Mouse (Mus musculus): ENCODE results near the gene Kiss1r. TPM values are rescaled to one million over a fixed set of nuclear protein-coding genes. Genes with fewer than 3 reads are reported as not detected.

Kiss1r gene
- polyA plus RNA-seq, 1 experiment from 2014 or later = 0.45 TPM

DNA sequence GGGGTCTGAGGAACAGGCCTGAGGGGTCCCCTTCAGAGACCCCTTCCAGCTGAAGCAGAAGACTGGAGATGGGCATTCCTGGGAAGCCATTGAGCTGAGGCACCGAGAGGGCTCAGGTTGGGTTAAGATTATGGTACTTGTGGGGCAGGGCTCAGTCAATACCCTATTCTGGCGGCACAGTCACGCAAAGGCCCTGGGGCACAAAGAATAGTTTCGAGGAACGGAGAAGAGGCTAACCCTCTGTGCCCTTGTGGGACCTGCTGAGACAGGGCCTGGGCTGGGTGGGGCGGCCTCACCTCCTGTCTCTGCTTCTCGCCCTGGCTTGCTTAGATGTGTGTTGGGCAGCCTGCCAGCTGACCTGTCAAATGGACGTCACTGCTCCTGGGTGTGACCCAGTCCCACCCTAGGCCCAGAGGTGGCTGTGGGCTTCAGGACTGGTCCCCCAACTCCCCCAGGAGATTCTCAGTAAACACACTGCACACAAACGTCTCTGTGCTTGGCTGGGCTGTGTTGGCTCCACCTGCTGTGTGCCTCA, 16.4 kb downstream of the Kiss1r start:
- 50% methylated on average over 9 of the region's 9 CpGs for WGBS
- Histone ChIP-seq H3K9ac (peak overlapping the region; percentile 46), H3K4me2 (peak overlapping the region; percentile 49), H3K27me3 (replicated peaks) (no peaks in the 10 kb centered on the region), H3K9me3 (replicated peaks) (no peaks in the 10 kb centered on the region), H3K27ac (ENCODE audit: poor library complexity, severe bottlenecking) (peak overlapping the region; percentile 75), H3K36me3 (peaks cover 53% of the 10 kb centered on the region), H3K4me1 (replicated peaks) (peaks cover 96% of the 10 kb centered on the region), H3K4me3 (0 out of 2 replicates have a peak overlapping the region, but pooled peaks have one; percentile 4)
- no peak for ATAC-seq (ENCODE audit: insufficient number of reproducible peaks, low FRiP score)

DNA sequence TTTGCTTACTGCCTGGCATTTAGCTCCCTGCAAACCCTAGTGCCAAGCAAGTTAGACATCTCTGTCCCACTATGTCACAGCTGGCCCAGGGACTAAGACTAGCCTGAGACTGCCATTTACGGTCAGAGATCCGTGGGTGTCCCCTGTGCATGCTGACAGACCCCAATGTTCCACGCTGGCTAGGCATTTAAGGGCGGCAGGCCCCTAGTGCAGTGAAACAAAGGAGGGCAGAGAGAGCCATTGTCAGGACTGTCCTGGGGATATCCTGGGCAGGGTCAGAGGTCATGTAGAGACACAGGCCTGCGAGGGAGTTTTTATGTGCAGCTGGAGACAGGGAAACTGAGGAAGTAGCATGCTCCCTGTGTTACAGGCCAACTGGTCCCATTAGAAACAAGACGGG, 17.1 kb downstream of the Kiss1r start:
- Histone ChIP-seq H3K27me3 (replicated peaks) (no peaks in the 10 kb centered on the region), H3K4me2 (0 out of 2 replicates have a peak overlapping the region, but pooled peaks have one; percentile 49), H3K9me3 (replicated peaks) (no peaks in the 10 kb centered on the region), H3K27ac (ENCODE audit: poor library complexity, severe bottlenecking) (peak overlapping the region; percentile 75; the same call in 1 of the 2 replicates), H3K4me1 (replicated peaks) (peaks cover 97% of the 10 kb centered on the region), H3K4me3 (no peak overlapping the region), H3K36me3 (peaks cover 55% of the 10 kb centered on the region), H3K9ac (0 out of 2 replicates have a peak overlapping the region, but pooled peaks have one; percentile 46)
- no peak for ATAC-seq (ENCODE audit: insufficient number of reproducible peaks, low FRiP score)
- 75% methylated on average over 6 of the region's 6 CpGs for WGBS

DNA sequence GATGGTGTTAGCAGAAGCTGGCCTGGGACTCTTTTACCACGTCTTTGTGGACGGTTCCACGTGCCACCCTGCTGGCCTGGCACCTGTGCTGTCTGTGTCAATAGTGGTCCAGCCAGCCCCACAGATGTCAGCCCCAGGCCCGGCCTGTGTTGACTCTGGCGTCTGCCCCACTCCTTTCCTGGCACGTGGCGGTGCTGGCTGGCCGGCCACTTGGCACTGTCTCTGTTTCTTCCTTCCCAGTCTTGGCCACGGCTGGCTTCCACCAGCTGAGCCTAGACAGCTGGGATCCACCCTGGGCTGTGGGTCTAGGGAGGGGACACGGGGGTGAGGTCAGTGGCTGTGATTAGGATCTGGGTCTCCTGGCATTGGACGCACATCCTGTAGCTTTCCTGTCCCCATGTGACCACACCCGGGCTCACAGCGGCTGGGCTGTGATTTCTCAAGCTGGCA, 17.5 kb downstream of the Kiss1r start:
- 58% methylated on average over 13 of the region's 13 CpGs for WGBS
- no peak overlapping the region for H3K4me3 ChIP-seq
- peaks cover 59% of the 10 kb centered on the region for H3K36me3 ChIP-seq
- H3K4me2 ChIP-seq = no peak overlapping the region
- H3K27ac ChIP-seq (ENCODE audit: poor library complexity, severe bottlenecking) = 0 out of 2 replicates have a peak overlapping the region, but pooled peaks have one; percentile 3
- no peaks in the 10 kb centered on the region for H3K9me3 ChIP-seq (replicated peaks)
- H3K9ac ChIP-seq = no peak overlapping the region
- peaks cover 96% of the 10 kb centered on the region for H3K4me1 ChIP-seq (replicated peaks)
- no peaks in the 10 kb centered on the region for H3K27me3 ChIP-seq (replicated peaks)
- ATAC-seq (ENCODE audit: insufficient number of reproducible peaks, low FRiP score) = peak; percentile 51

DNA sequence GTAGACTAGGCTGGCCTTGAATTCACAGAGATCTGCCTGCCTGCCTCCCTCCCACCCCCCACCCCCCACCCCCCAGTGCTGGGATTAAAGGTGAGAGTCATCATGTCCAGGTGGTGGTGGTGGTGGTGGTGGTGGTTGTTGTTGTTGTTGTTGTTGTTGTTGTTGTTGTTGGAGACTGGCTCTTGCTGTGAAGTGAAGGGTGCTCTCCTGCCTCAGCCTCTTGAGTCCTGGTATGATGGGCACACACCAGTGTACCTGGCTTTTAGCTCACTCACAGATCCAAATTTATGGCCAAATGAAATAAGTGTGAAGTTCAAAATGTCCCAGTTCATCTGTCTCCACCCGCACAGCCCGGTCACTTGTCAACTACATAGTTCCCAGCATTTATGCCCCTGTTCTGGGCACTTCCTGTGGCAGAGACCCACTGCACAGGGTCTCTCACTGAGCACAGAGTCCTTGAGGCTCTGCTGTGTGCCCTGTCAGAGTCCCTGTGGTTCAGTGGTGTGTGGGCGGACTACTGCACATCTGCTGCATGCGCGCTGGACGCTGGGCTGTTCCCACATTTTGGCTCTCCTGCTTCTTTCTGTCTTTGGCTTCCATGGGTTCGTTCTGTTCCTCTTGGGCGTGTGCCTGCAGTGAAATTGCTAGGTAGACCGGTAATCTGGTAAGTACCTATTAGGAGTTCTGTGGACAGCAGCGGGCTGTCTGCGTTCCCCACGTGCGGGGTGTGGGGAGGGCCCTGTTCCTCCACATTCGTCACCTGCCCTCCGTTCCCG, 18.2 kb downstream of the Kiss1r start:
- 92% methylated on average over 16 of the region's 16 CpGs for WGBS
- Histone ChIP-seq H3K4me2 (no peak overlapping the region), H3K27ac (ENCODE audit: poor library complexity, severe bottlenecking) (0 out of 2 replicates have a peak overlapping the region, but pooled peaks have one; percentile 3), H3K9me3 (replicated peaks) (no peaks in the 10 kb centered on the region), H3K4me1 (replicated peaks) (peaks cover 96% of the 10 kb centered on the region), H3K4me3 (no peak overlapping the region), H3K9ac (no peak overlapping the region), H3K27me3 (replicated peaks) (no peaks in the 10 kb centered on the region), H3K36me3 (peaks cover 63% of the 10 kb centered on the region)
- ATAC-seq (ENCODE audit: insufficient number of reproducible peaks, low FRiP score) = no peak

DNA sequence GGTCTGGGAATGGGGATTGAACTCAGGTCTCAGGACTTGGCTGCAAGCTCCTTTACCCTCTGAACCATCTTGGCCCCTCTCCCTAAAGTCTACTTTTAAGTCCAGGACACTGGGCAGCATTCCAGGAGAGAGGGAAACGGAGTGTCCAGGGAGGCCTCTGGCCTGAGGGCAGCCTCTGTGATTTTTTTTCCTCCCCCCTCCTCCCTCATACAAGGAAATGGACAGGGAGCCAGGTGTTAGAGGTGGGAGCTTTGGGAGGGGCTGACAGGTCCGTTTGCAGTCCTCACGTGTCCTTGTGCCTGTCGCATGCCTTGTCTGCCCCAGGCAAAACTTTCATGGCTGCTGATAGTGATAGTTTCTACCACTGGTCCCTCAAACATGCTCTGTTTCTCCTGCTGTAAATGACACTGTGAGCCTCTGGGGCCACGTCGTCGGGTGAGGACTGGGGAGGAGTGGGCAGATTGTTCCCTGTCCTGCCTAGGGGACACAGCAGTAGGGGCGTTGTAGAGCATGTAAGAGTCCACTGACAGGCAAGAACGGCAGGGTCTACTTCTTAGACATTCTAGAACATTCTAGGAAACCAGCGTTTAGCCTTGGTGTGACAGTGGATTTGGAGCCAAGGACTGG, 19.6 kb downstream of the Kiss1r start:
- WGBS = 47% methylated on average over 10 of the region's 10 CpGs
- ATAC-seq (ENCODE audit: insufficient number of reproducible peaks, low FRiP score) = no peak

DNA sequence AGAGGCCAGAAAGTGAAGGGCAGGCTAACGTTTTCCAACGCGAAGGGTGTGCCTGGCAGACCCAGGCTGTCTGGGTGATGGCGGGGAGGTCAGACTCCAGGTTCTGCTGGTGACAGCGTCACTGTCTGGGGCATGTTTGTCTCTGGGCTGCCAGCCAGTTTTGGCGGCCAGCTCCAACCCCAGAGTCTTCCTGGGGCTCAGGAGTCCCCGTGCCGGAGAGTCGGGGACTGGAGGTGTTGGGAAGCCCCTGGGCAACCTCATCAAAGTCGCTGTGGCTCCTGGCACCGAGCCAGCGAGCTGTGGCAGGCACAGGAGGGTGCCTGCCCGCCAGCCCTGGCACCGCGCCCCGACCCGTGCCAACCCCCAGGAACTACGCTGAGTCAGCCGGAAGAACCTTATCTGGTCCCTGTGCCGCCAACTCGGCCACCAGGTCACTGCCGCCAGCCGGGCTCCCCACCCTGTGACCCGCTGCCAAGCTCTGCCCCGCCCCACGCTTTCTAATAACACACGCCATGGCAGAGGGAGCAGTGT, 20.2 kb downstream of the Kiss1r start:
- H3K27ac ChIP-seq (ENCODE audit: poor library complexity, severe bottlenecking) = peak overlapping the region; percentile 73
- 49% methylated on average over 27 of the region's 27 CpGs for WGBS
- H3K4me2 ChIP-seq = peak overlapping the region; percentile 43
- no peaks in the 10 kb centered on the region for H3K27me3 ChIP-seq (replicated peaks)
- no peaks in the 10 kb centered on the region for H3K9me3 ChIP-seq (replicated peaks)
- ATAC-seq (ENCODE audit: insufficient number of reproducible peaks, low FRiP score) = peak; percentile 58
- peak overlapping the region; percentile 13; the same call in 1 of the 2 replicates for H3K9ac ChIP-seq
- H3K4me1 ChIP-seq (replicated peaks) = peaks cover 91% of the 10 kb centered on the region
- H3K36me3 ChIP-seq = peaks cover 55% of the 10 kb centered on the region
- H3K4me3 ChIP-seq = peak overlapping the region; percentile 5; the same call in 1 of the 2 replicates

More for the DNA sequence above, 19.6 kb downstream of the Kiss1r start:
- no peaks in the 10 kb centered on the region for H3K9me3 ChIP-seq (replicated peaks)
- peak overlapping the region; percentile 73 for H3K27ac ChIP-seq (ENCODE audit: poor library complexity, severe bottlenecking)
- peak overlapping the region; percentile 43 for H3K4me2 ChIP-seq
- 0 out of 2 replicates have a peak overlapping the region, but pooled peaks have one; percentile 13 for H3K9ac ChIP-seq
- peaks cover 58% of the 10 kb centered on the region for H3K36me3 ChIP-seq
- H3K27me3 ChIP-seq (replicated peaks) = no peaks in the 10 kb centered on the region
- peaks cover 97% of the 10 kb centered on the region for H3K4me1 ChIP-seq (replicated peaks)
- peak overlapping the region; percentile 5; the same call in 1 of the 2 replicates for H3K4me3 ChIP-seq

DNA sequence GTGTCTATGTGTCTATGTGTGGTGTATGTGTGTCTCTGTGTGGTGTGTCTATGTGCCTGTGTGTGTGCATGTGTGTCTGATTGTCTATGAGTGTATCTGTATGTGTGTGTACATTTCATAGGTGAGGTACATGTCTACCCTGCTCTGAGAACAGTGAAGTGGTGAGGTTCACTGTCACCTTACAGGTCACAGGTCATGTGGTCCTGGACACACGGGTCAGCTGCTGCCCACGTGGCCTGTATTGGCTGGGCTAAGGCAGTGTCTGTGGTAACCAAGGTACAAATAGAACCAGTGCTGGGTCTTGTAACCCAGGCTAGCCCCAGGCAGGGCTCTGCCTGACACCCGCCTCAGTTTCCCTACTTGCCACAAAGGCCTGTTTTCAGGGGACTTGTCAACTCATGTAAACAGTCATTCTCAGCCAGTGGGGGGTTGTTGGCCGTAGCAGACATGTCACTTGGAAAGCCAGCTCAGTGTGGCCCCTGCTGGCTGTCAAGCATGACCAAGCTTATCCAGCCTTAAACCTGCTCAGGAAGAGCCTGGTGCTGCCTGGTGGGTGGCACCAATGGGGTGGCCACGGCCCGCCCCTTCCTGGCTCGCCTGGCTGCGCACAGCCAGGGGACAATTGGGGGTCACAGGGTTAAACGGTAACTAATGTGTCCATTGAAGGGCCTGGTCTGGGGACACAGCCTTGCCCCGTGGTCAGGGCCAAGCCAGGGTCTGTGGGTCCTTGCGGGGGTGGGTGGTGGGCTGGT, 21.2 kb downstream of the Kiss1r start:
- Histone ChIP-seq H3K4me3 (no peak overlapping the region), H3K4me1 (replicated peaks) (peaks cover 81% of the 10 kb centered on the region), H3K9me3 (replicated peaks) (no peaks in the 10 kb centered on the region), H3K27ac (ENCODE audit: poor library complexity, severe bottlenecking) (no peak overlapping the region), H3K4me2 (no peak overlapping the region), H3K9ac (peak overlapping the region; percentile 34; the same call in 1 of the 2 replicates), H3K27me3 (replicated peaks) (no peaks in the 10 kb centered on the region), H3K36me3 (peaks cover 52% of the 10 kb centered on the region)
- WGBS = 84% methylated on average over 11 of the region's 11 CpGs
- no peak for ATAC-seq (ENCODE audit: insufficient number of reproducible peaks, low FRiP score)

DNA sequence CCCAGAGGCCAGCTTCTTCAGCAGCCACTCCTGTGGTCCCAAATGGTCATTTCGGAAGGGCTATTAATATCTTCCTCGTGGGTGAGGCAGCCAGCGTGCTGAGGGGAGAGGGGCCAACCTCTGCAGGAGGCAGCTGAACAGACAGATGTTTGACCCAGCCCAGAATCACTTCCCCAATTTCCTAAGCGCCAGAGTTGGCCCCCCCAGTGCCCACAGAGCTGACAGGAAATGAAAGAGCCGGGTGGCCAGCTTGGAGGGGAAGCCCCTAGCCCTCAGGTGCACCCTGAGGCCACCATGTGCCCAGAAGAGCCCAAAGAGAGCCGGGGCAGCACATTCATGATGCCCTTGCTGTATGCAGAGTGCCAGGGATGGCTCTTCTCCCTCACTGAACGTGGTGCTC, 24.0 kb downstream of the Kiss1r start:
- Histone ChIP-seq H3K9ac (peak overlapping the region; percentile 24; the same call in 1 of the 2 replicates), H3K27ac (ENCODE audit: poor library complexity, severe bottlenecking) (peak overlapping the region; percentile 28; the same call in 1 of the 2 replicates), H3K9me3 (replicated peaks) (no peaks in the 10 kb centered on the region), H3K4me1 (replicated peaks) (peaks cover 72% of the 10 kb centered on the region), H3K36me3 (peaks cover 35% of the 10 kb centered on the region), H3K27me3 (replicated peaks) (no peaks in the 10 kb centered on the region), H3K4me3 (no peak overlapping the region), H3K4me2 (peak overlapping the region; percentile 25)
- WGBS = 47% methylated on average over 7 of the region's 7 CpGs
- no peak for ATAC-seq (ENCODE audit: insufficient number of reproducible peaks, low FRiP score)

DNA sequence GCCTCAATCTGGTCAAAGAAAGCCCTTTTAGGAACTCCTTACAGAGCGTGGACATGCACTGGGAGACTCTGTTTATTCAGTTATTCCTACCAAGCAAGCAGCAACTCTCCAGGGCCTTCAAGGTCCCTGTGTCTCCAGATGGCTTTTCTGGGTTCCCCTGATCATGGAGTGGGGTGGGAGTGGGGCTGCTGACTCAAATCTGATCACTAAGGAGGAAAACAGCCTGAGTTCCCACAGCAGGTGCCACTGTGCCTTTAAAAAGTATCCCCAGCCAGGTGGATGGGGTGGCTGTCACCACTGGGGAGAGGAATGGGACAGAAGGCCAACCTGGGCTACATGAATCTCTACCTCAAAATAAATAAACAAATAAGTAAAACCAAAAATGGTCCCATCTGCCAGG, 26.2 kb downstream of the Kiss1r start:
- Histone ChIP-seq H3K9me3 (replicated peaks) (no peaks in the 10 kb centered on the region), H3K27ac (ENCODE audit: poor library complexity, severe bottlenecking) (no peak overlapping the region), H3K4me3 (no peak overlapping the region), H3K36me3 (peaks cover 36% of the 10 kb centered on the region), H3K4me1 (replicated peaks) (peaks cover 70% of the 10 kb centered on the region), H3K27me3 (replicated peaks) (no peaks in the 10 kb centered on the region), H3K9ac (0 out of 2 replicates have a peak overlapping the region, but pooled peaks have one; percentile 20), H3K4me2 (no peak overlapping the region)
- WGBS = 80% methylated on average over 1 of the region's 1 CpGs
- ATAC-seq (ENCODE audit: insufficient number of reproducible peaks, low FRiP score) = no peak

DNA sequence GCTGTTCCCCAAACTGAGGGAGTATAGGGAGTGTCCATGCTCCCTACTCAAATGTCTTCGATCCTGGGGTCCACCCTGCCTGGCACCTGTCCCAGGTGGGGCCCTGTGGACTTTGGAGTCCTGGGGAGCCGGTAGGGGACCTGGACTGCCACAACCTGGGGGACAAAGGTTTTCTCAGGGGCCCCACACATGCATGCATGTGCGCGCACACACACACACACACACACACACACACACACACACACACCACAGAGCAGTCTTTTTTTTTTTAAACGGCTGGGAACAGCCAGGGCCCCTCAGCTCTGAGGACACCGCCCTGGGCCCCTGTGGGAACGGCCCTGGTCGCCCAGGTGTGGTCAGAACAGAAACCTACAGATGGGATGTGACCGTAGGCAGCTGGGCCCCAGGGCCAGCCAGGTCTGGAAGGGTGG, 26.7 kb downstream of the Kiss1r start:
- 89% methylated on average over 9 of the region's 9 CpGs for WGBS
- Histone ChIP-seq H3K36me3 (peaks cover 33% of the 10 kb centered on the region), H3K9me3 (replicated peaks) (no peaks in the 10 kb centered on the region), H3K9ac (no peak overlapping the region), H3K4me3 (no peak overlapping the region), H3K27ac (ENCODE audit: poor library complexity, severe bottlenecking) (no peak overlapping the region), H3K4me2 (peak overlapping the region; percentile 48; the same call in 1 of the 2 replicates), H3K4me1 (replicated peaks) (peaks cover 65% of the 10 kb centered on the region), H3K27me3 (replicated peaks) (no peaks in the 10 kb centered on the region)
- no peak for ATAC-seq (ENCODE audit: insufficient number of reproducible peaks, low FRiP score)

Measured in heart, embryonic 12.5 days (tissue).